Mouse (Mus musculus) C2C12 (cell line): Measurements from ENCODE around the gene Rnasel.

ENCODE experiments used
- CEBPB ChIP-seq: IDR thresholded peaks from one replicate; pipeline ENCODE4 v1.6.1; 2011; ENCODE audit warnings: low read depth, mild to moderate bottlenecking, control low read depth, moderate library complexity
- CTCF ChIP-seq: IDR thresholded peaks from one replicate; pipeline ENCODE4 v1.5.1; 2011; ENCODE audit not compliant: control insufficient read depth, insufficient read depth, insufficient read length
- MAX ChIP-seq: IDR thresholded peaks from one replicate; pipeline ENCODE4 v1.6.1; 2011; ENCODE audit warnings: mild to moderate bottlenecking, control low read depth
- MYOD1 ChIP-seq: IDR thresholded peaks from one replicate; pipeline ENCODE4 v1.6.1; 2011; ENCODE audit warnings: low read depth; ENCODE audit not compliant: control insufficient read depth, insufficient read length
- MYOG ChIP-seq: IDR thresholded peaks from one replicate; pipeline ENCODE4 v1.6.1; 2011; ENCODE audit not compliant: control insufficient read depth, insufficient read length; ENCODE audit errors: extremely low read depth
- USF1 ChIP-seq: IDR thresholded peaks from one replicate; pipeline ENCODE4 v1.6.1; 2011; ENCODE audit warnings: low read depth, mild to moderate bottlenecking, control low read depth, moderate library complexity

GRCm38 (mm10) chr1:153721565-153722310 lies 27.5 kb upstream of the Rnasel start:
- TF ChIP-seq CTCF: no peak
- TF ChIP-seq MAX: no peak
- no peak for TF ChIP-seq CEBPB
- TF ChIP-seq MYOG: no peak
- no peak for TF ChIP-seq USF1
- TF ChIP-seq MYOD1: no peak
